Mouse (Mus musculus) adrenal gland, postnatal 36 days (tissue): ENCODE results near the gene Lrrc72. TPM values are rescaled to one million over a fixed set of nuclear protein-coding genes. Genes with fewer than 3 reads are reported as not detected.
A peak's percentile ranks its signal among the peaks of the same experiment; 100 is the strongest.
"Not testable (repeated sequence)": the region's sequence is repeated elsewhere in the genome, so short reads cannot be mapped to it uniquely, and the experiment has no call there.

Experiments used
- DNase-seq, 2 experiments: peaks; one replicate each; pipeline ENCODE4 v3.0.0; 2021; ENCODE audit warnings: mixed read lengths in 1 of 2
- long read RNA-seq, 2 experiments: library from polyadenylated mRNA; stranded (forward); transcript quantifications; one replicate each; pipeline ENCODE4 v2.0.0; 2021; ENCODE audit warnings: borderline sequencing depth in 2 of 2
- total RNA-seq, 2 experiments: library from RNA; stranded (reverse); gene quantifications; 2 replicates each; pipeline ENCODE4 v1.2.3; 2021

Gene Lrrc72
- not detected for total RNA-seq
- long read RNA-seq, experiment 1, result 0 reads
- long read RNA-seq, experiment 2, result 0 reads

DNA sequence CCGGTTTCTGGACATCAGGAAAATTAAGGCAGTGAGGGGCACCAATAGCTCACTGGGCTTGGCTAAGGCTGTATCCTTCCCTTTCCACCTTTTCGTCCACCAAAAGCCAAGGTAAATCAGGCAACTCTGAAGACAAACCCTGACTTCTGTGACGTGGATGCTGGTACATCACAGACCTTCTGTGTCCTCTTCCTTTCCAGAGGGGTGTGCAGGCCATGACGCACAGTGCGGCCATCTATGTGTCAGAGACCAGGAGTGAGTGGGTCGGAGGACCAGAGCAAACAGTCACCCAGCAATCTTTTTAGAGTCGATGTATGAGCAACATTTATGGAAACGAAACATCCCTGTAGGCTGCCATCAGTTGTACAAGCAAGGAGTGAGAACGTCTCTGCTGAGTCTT lies at the start of gene Lrrc72:
Lrrc72 (minus strand) TSS at position 101 of the 400 bp plus-strand sequence.
- no peak for DNase-seq

DNA sequence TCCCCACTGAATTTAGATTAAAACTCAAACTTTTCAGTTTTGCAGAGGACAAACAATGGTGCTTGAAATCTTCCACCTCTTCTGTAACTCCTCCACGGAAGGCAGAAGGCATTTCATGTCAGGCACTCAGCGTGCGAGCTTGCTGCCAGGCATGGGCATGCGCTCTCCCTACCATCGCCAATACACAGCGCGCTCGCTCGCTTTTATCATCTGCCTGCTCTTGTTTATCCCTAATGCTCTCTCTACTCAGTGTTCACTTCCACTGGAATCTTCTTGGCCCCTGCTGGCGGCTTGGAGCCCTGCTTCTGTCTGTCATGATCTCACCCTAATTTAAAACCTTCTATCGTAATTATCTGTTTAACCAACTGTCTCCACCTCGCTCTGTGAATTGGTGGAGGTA lies 49.1 kb upstream of the Lrrc72 start:
- no peak for DNase-seq

DNA sequence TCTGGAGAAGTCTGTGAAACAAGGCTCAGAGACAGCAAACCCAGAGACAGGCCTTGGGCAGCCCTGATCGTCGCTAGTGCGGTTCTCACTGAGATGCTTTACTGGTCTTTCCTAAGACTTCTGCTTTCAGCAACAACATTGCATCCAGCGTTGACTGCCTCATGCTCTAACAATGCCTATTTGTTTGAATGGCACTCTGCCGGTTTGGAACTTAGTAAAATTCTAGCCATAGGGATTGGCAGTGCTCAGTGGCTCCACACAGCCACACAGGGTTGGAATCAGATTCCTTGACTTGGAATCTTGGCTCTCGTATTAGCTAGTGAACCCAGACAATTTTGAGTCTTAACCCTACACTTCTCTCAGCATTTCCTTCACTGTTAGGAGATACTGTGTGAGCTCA lies 38.1 kb upstream of the Lrrc72 start:
- no peak for DNase-seq

DNA sequence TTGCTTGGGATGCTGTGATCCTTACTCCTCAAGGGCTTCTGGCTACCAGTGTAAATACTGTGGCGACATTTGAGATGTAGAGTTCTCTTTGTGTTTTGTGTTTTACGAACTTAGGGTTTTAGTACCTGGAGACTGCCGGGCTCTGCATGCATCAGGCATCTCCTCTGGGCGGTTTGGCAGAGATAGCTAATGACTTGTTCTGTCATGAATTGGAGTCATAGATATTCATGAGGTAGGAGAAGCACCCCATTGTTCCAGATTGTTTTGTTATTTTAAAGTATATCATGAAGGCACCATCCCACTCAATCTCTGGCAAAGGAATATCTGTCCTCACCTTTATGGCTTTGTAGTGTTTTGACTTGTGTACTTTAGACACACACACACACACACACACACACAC lies 37.3 kb upstream of the Lrrc72 start:
- no peak for DNase-seq

DNA sequence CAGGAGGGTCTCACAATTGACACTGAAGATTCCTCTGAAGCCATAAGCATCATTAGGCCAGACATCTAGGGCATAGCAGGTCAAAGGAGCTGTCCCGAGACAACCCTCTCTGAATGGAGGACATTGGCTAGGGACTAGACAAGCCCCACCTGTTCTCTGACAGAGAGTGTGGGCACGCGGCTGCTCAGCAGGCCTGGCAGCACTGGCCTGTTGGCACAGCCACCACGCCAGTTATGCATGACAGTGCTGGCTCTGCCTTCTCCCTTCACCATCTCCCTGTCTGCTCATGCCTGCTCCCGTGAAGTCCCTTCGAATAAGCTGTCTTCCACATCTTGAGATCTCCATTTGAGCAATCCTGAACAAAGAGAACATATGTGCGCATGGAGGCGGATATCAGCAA lies 36.4 kb upstream of the Lrrc72 start:
- DNase-seq, result no peak

DNA sequence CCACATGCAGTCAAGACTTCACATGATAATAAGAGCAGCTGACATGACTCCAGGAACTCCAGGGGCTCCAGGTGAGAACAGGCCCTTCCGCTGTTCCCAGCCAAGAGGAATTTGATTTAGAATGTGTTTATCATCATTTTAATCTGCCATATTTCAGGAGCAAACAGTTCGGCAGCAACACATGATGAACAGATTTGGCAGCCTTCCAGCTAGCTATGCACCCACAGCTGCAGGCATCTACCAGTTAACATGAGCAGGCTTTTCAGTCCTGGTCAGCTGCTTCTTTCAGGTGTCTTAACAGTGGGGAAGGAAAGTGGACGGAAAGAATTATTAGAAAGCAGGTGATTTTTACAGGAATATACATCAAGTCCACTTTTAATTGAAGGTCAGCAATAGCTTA lies 21.6 kb upstream of the Lrrc72 start:
- no peak for DNase-seq

DNA sequence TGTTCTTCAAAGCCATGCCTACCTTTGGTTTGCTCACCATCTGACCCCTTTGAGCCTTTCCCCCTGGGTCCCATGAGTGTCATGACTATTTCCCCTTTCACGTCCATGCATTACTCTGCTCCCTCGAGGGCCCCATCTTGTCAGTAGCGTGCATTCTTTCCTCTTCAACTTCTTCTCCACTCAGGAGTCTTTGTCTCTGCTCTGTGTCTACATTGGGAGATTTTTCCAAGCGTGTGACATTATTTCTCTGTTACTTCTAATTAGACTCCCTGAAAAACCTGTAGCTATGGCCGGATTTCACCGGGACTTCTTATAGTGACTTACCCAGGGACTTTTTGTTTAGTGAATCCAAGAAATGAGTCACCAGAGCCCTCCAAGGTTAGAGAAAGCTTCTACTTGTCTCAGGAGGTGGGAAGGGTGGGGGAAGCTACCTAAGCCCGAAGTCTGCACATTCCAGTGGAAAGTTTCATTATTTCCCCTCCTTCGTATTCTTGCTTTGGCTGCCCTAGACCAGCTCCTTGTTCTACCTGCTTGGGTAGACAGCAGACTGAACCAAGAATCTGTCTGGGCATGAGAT lies 14.6 kb upstream of the Lrrc72 start:
- DNase-seq, result no peak

DNA sequence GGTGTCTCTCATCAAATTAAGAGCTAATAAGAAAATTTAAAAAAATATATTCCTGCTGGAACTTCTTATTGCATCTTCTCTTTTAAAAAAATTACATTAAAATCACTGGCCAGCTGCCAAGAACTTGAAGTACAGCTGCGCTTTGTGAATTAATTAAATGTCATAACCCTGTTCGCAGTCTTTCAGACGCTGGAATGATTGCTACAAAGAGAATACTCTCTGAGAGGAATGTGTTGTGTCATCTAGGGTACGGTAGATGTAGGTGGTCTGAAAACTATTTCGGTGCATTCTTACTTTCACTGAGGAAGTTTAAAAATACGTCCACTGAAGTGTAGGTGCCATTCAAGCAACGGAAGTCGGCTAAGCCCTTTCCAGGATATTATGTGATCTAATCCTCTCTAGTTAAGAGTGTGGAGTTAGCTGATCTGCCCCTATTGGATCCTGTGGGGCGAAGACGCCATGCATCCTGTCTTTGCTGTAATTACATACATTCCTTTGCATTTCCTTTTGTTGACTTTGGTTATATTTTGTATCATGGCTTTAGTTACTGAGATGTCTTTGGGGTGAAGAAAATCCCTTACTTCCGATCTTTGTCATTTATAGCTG lies 9.0 kb upstream of the Lrrc72 start:
- DNase-seq, result no peak

DNA sequence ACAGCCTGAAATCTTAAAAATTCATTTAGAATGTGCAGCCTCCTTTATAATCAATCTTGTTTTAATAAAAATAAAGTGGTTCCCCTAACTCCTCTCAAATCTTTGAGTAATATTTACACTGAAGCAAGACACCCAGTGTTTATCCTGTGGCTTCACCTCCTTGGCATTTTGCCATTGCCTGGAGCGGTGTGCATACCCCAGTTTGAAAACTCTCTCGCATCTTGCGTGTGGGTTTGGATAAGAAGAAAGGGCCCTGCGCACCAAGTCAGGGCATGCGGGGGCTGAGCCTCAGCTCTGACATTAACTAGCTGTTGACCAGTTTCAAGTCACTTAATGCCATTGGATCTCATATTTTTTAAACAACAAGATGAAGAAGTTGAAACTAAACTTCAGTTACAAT lies 2.2 kb upstream of the Lrrc72 start:
- DNase-seq, result no peak

DNA sequence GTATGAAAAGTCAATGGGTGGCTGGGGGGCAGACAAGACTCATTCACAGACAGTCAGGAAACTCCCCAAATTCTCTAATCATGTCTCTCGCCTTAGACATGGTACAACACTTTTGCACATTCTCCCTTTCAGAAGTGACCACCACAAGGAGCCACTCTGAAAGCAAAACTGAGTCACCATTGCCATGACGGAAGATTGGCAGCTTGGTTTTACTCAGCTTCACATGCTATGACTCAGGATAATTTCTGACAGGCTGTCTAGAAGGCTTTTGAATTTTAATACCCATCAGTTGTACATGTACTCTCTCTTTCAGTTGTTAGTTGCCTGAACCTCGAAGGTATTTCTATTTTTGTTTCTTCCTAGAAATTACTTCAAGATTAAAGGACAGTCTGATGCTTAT lies 12.0 kb downstream of the Lrrc72 start:
- no peak for DNase-seq

DNA sequence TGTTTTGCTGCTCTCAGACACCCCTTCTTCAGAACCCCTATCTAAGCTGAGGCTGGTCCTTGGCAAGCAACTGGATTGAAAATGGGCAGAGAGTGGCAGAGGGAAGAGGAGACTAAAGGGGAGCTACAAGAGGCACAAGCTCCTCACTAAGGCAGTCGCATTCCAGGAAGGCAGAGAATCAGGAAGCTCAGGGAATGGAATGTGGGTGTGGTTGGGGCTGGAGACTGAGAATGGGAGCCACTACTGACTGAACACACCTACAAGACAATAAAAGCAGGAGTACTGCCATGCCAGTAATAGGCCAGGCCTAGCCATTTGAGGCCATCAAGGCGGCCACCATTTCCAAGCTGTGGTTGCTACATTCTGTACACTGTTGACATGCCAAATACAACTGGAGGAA lies 21.8 kb downstream of the Lrrc72 start:
- DNase-seq, result no peak

DNA sequence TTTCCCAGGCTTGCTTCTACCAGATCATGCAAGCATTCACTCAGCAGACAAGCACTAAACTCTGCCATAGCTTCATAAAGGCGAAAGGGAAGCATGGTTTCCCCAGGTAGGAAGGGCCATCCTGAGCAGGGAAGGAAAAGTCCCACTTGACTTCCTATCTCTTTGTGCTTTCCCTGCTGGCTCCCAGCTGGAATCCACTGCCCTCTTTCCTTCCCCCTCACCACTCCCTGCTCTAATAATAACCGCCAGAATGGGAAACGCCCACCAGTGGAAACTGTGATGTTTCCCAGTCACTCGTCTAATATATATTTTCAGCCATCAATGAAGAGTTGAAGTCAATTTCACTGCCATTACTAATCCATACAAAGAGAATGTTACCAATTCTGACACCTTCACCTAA lies 28.8 kb downstream of the Lrrc72 start:
- DNase-seq, result no peak

DNA sequence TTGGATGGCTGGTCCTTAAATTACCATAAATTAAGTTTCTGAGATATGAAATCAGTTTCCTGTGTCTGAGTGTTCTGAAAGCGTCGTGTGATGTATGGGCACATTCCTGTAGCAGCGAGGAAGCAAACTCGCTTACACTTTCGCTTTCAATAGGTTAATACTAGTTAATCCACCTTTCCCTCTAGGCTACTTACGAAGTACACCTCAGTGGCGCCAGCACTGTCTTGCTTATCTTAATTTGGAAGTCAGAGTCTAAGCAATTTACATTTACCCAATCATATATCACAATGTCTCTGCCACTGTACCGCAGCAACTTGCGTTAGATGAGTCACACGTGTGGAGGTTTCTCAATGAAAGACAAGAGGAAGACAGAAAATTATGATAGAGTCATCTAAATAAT lies 36.3 kb downstream of the Lrrc72 start:
- peak in 1 of 2 experiments; percentile 4 for DNase-seq

DNA sequence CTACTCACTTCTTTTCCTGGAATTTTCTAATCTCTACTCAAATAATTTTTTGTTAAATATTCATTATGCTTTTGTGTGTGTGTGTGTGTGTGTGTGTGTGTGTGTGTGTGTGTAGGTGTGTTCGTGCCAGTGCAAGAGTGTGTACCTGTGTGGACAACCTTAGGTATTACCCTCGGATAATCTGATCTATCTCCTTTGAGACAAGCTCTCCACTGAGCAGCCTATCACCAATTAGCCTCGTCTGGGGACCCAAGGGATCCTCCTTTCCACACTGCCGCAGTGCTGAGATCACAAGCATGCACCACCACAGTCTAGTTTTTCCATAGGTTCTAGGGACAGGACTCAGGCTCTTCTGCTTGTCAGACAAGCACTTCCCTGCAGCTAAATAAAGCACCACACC lies 37.0 kb downstream of the Lrrc72 start:
- DNase-seq, result no peak

DNA sequence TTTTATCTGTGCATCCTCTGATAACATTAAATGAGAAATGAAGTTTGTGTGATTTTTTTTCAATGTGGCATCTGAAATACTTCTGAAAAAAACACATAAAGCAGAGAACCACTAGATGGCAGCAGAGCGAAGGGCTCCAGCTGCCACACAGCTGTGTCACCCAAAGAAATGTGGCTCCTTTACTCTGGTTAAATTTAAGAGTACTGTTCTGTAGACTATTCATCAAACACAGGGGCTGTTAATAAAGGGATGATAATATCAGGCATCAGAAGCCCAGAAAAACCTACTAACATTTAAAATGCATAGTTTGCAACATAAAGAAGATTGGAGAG lies 38.1 kb downstream of the Lrrc72 start:
- peak; percentile 26 to 66 for DNase-seq

DNA sequence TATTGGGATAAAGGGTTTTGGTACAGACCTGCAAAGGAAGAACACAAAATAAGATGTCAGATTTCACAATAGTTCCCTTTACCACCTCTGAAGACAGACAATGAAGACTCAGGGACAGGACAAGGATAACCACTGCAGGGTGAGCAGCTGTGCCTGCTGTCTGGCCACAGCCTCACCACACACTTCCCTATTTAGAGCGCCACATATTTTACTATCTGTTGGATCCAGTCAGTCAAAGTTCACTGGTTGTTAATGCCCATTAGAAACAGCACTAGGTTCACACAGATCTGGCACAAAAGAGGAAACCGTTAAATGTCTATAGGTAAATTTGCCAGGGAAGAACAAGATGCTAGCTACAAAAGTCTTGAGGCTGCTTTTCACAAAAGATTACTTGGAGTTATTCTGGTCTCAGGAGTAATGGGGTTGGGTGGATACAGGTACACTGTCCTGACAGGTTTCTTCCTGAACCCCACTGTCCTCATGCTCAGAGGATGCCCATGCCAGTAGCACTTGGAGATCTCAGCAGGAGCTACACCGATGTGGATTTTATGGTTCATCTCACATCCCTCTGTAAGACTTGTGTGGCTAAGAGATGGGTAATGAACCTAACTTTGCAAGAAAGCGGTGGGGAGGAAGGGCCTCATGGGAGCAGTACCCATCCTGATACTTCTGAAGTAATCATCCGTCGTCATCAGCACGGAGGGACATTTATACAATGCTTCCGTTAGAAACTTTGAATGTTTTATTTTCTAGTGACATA lies 38.6 kb downstream of the Lrrc72 start:
- DNase-seq, result no peak

DNA sequence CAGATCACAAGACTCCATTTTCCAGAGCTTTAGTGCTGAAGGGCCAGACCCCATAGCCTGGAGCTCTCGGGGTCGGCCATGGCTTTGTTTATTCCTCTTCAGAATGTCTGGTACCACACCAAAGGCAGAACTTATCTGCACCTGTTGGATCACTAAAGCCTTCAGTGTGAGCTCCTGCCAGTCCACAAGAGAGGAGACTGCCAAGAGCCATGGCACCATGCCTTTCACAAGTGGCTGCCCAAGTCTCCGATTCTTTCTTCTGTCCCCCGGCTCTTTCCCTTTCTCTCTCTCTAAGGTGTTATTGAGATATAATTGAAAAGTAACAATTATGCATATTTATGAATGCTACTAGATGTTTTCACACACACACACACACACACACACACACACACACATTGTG lies 43.1 kb downstream of the Lrrc72 start:
- DNase-seq, result no peak

DNA sequence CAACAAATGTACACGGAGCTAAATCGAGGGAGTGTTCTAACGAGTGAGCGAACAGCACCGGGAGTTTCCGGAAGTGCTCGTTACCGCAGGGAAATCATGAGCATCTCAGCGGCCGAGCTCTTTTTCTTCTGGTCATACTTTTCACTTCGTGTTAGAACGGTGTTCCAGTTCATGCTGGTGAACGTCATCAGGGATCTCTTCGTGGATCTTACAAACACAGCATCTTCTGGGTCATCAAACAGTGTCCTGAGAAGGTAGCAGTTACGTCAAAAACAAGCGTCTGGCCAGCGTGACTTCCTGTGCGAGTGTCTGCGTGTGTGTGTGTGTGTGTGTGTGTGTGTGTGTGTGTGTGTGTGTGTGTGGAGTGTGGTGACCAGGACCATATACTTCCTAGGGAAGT lies 44.7 kb downstream of the Lrrc72 start:
- no peak for DNase-seq

DNA sequence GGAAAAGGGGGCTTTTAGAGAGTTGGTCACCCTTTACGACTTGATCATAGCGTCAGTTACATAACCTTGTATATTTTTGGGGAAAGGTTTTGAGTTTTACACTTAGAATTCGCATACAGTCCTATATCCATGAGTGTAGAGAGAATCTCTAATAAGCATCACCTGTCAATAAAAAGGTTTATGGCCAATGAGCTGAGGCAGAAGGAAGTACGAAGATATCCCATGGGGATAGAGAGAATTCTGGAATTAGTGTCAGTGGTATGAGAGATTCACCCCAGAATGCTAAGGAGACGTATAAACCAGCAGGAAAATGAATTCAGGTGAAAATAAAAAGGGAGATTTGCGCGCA lies 45.4 kb downstream of the Lrrc72 start:
- no peak for DNase-seq

DNA sequence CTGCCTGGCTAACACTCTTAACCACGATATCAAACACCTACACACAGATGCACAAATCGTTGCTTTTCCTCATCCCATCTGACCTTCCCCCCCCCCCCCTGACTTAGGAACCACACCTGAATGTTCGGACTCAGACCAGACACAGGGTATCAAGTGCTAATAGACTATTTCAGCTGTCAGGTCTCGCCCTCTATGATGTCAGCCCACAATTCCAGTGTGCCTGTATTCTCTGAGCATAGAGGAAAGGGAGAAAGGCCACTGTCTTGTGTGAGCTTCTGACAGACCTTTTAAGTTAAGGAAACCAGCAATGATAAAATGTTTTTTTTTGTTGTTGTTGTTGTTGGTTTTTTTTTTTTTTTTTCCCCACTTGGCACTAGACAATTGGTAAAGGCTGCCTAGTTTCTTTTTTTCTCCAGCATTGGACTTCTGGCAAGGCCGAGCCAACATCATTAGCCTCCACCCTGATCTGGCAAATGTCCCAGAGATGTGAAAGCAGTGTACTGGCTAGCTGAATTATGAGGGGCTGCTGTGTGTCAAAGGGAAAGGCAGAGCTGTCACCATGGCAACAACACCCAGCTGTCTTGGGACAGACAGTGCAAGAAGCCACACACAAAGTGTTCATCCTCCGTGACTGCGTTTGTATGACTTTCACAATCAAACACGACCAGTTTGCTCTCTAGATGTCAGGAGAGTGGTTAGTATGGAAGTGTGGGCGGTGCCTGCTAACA lies 46.0 kb downstream of the Lrrc72 start:
- DNase-seq, result peak; percentile 59 to 67

DNA sequence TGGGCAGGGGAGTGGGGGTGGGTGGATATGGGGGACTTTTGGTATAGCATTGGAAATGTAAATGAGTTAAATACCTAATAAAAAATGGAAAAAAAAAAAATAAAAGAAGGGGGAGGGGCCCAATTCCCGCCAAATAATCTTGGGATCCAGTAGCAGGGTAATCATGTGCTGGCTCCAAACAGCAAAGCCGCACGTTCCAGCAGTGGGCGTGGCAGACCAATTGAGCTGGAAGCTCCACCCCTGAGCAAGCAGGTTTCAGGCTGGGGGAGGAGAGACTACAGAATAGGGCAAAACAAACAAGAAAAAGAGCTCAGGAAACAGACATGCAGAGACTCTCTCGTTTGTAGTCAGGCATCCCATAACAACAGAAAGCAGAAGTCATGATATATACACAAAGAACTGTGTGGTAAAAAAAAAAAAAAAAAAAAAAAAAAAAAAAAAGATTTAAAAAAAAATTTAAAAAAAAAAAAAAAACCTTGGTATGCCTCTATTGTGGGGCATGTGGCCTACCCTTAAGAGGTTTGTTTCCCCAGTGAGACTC lies 47.5 kb downstream of the Lrrc72 start:
- DNase-seq, result not testable (repeated sequence)

DNA sequence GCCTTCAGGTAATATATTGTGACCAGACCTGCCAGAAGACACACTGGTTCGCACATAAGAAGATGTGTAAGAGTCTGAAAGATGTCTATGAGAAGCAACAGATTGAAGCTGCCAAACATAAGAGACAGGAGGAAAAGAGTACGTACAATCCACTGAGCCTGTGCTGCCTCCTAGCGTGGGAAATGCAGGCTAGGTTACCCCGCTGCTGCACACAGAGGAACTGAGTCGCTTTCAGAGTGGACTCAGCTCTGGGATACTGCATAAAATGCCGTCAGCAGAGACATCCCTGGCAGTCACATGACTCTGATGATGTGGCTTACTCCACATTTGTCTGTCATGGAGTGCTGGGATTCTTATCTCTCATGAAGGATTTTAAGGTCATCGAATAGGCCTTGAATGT lies 58.2 kb downstream of the Lrrc72 start:
- DNase-seq, result no peak

DNA sequence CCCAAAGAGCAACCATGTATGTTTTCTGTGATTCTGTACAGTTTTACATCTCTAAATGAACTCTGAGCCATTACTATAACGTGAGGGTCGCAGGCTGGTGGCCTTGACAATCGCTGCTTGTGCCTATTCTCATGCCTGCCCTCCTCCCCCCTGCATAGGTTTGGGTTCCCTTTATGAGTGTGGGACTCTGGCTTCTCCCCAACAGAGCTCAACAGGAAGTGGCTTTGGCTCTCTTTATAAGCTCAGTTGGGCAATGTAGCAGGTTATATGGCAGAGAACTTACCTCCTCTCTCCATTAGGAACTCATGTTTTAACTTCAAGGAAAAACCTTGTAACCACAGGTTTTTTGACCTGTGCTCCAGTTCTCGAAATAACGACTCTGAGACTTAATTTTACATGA lies 62.9 kb downstream of the Lrrc72 start:
- no peak for DNase-seq
